Mouse (Mus musculus) midbrain, embryonic 13.5 days (tissue): ENCODE results near the gene Isoc2a. TPM values are rescaled to one million over a fixed set of nuclear protein-coding genes. Genes with fewer than 3 reads are reported as not detected.
"Not testable (repeated sequence)": the region's sequence is repeated elsewhere in the genome, so short reads cannot be mapped to it uniquely, and the experiment has no call there.

Experiments used
- ATAC-seq: fragments of 200-750 bp; cut with Nextera tagmentation; 2 replicates; pipeline ENCODE4 v1.8.0; 2017; ENCODE audit warnings: mild to moderate bottlenecking, moderate TSS enrichment, moderate library complexity
- H3K27ac ChIP-seq: fragments of 300-500 bp; sonication (generic); 2 replicates; pipeline ENCODE4 v1.5.1; 2015; ENCODE audit warnings: inconsistent platforms, mild to moderate bottlenecking, moderate library complexity
- H3K27me3 ChIP-seq: fragments of 300-500 bp; sonication (generic); 2 replicates; pipeline ENCODE4 v1.6.1; 2015; ENCODE audit warnings: mild to moderate bottlenecking, inconsistent platforms
- H3K36me3 ChIP-seq: fragments of 300-500 bp; sonication (generic); 2 replicates; pipeline ENCODE4 v1.6.1; 2015; ENCODE audit warnings: mild to moderate bottlenecking, inconsistent platforms
- H3K4me1 ChIP-seq: fragments of 300-500 bp; sonication (generic); replicated peaks from 2 replicates; pipeline ENCODE4 v1.6.1; 2015; ENCODE audit warnings: inconsistent platforms
- H3K4me2 ChIP-seq: fragments of 300-500 bp; sonication (generic); replicated peaks from 2 replicates; pipeline ENCODE4 v1.6.1; 2015; ENCODE audit warnings: moderate library complexity, mild to moderate bottlenecking, inconsistent platforms
- H3K4me3 ChIP-seq: fragments of 300-500 bp; sonication (generic); replicated peaks from 2 replicates; pipeline ENCODE4 v1.5.1; 2015; ENCODE audit warnings: mild to moderate bottlenecking, inconsistent platforms
- H3K9ac ChIP-seq: fragments of 300-500 bp; sonication (generic); replicated peaks from 2 replicates; pipeline ENCODE4 v1.6.1; 2015; ENCODE audit warnings: mild to moderate bottlenecking, inconsistent platforms
- H3K9me3 ChIP-seq: fragments of 300-500 bp; sonication (generic); 2 replicates; pipeline ENCODE4 v1.6.1; 2016; ENCODE audit warnings: mild to moderate bottlenecking, inconsistent platforms
- WGBS: fragments of 180-500 bp; shearing (Covaris S2); methylation state at CpG from one replicate; pipeline ENCODE4 v1.1.7; 2015; 5-methylcytosine and 5-hydroxymethylcytosine counted together
- polyA plus RNA-seq: library from polyadenylated mRNA; unstranded; fragments of >200 nt; fragmentation: Nextera tagmentation; extraction: Ambion mirVana; gene quantifications from 2 replicates; pipeline ENCODE4 v1.2.1, GENCODE M21; 2015

The Isoc2a gene
- polyA plus RNA-seq, 1 experiment from 2014 or later = 0.65 TPM

DNA sequence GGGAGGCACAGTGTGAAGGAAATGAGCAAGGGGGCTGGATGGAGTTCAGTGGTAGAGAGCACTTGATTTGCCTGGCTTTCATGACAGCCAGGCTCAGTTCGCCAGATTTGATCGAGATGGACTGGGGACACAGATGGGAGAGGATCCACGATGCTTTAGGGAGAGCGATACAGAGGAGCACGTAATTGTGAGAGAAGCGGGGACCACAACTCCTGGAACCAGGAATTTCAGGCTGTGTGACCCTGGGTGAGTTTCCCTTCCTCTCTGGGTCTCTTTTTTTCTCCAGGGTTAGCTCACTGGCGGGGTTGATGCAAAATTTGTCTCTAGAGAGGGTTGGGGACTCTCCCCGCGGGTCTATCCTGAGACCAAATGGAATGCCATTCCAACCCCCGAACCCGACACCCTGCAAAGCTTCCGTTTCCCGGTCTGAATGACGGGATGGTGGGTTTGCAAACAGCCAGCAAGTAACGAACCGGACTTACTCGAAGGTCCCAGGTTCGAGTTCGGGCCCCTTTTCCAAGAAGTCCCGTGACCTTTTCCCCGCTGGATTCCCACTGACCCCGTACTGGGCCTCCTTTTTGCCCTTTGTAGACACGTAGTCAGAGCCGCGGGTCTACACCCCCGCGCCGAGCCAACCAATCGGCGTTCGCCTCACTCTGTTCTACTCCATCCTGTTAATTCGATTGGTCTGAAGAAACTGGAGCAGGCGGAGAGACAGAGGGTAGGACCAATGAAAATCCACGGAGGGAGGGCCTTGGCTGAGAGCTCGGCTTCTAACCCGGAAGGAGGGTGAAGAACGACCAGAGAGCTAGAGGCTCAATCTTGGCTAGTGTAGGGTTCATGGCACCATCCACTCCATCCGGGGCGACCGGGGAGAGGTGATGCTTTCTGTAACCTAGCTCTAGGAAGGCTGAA is 11.1 kb upstream of the Isoc2a start:
- peak; percentile 100 for ATAC-seq
- Histone ChIP-seq H3K9ac (peak overlapping the region; percentile 69), H3K36me3 (no peaks in the 10 kb centered on the region), H3K4me2 (peak overlapping the region; percentile 64), H3K9me3 (no peaks in the 10 kb centered on the region), H3K27ac (peak overlapping the region; percentile 76), H3K27me3 (no peaks in the 10 kb centered on the region), H3K4me1 (peaks cover 13% of the 10 kb centered on the region), H3K4me3 (peak overlapping the region; percentile 58)
- 4% methylated on average over 40 of the region's 40 CpGs for WGBS

DNA sequence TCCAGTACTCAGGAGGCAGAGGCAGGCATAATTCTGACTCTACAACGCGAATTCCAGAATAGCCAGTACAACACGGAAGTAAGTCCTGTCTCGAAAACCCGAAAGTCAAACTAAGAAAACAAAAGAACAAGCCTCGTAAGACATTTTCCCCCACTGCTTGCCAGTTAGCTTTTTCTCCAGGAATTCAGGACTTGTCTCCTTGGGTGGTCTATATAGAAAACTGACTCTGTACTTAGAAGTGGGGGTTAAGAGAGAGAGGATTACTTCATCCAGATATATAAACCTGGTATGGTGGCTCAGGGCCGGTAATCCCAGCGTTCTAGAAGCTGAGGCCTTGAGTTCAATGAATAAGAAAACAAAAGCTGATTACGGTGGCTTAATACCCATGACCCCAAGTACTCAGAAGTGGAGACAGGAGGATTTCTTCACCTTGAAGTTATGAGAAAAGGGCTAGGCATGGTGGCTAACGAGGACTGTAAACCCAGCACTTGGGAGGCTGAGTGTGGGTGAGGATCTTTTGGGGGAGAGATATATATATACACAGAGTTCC is 10.2 kb upstream of the Isoc2a start:
- H3K36me3 ChIP-seq = no peaks in the 10 kb centered on the region
- 29% methylated on average over 10 of the region's 10 CpGs for WGBS
- H3K27me3 ChIP-seq = no peaks in the 10 kb centered on the region
- H3K9ac ChIP-seq = peak overlapping the region; percentile 69
- peak overlapping the region; percentile 58 for H3K4me3 ChIP-seq
- no peaks in the 10 kb centered on the region for H3K9me3 ChIP-seq
- peak overlapping the region; percentile 76 for H3K27ac ChIP-seq
- peak overlapping the region; percentile 64 for H3K4me2 ChIP-seq
- peaks cover 13% of the 10 kb centered on the region for H3K4me1 ChIP-seq
- ATAC-seq = no peak

- Histone ChIP-seq H3K27me3 (no peaks in the 10 kb centered on the region), H3K36me3 (no peaks in the 10 kb centered on the region), H3K4me2 (no peak within 1 kb of the TSS), H3K9me3 (no peaks in the 10 kb centered on the region), H3K4me1 (peaks cover 13% of the 10 kb centered on the region), H3K4me3 (no peak within 1 kb of the TSS), H3K9ac (no peak within 1 kb of the TSS), H3K27ac (no peak within 1 kb of the TSS)
- no peak for ATAC-seq
- 58% methylated on average over 6 of the region's 6 CpGs for WGBS
Measured at GRCm38 (mm10) chr7:4870133-4870532, 6.8 kb upstream of the Isoc2a start, which contains the start of gene Isoc2b. Gene Isoc2b, minus strand, starts transcription at chr7:4870258.

GRCm38 (mm10) chr7:4877226-4877625 is 273 bp downstream of the Isoc2a start:
- H3K27ac ChIP-seq = no peak overlapping the region
- peak overlapping the region; percentile 53 for H3K4me3 ChIP-seq
- H3K9ac ChIP-seq = peak overlapping the region; percentile 63
- 13% methylated on average over 11 of the region's 11 CpGs for WGBS
- H3K4me2 ChIP-seq = peak overlapping the region; percentile 81
- H3K9me3 ChIP-seq = no peaks in the 10 kb centered on the region
- H3K36me3 ChIP-seq = no peaks in the 10 kb centered on the region
- H3K27me3 ChIP-seq = no peaks in the 10 kb centered on the region
- no peak; the same call in 1 of the 2 replicates for ATAC-seq
- H3K4me1 ChIP-seq = peaks cover 15% of the 10 kb centered on the region

DNA sequence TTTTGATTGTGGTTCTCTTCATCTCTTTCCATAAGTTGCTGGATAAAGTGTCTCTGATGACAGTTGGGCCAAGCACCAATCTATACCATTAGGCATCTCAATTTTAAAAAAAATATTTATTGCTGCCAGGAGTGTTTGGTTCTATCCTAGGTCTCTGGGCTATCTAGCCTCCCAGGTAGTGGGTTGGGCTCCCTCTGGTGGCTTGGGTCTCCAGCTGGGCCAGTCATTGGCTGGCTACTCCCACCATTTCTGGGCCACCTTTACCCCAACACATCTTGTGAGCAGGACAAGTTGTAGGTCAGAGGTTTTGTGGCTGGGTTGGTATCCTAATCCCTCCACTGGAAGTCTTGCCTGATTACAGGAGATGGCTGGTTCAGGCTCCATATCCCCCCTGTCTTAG is 1.2 kb downstream of the Isoc2a start:
- Histone ChIP-seq H3K4me3 (no peak overlapping the region), H3K27ac (no peak overlapping the region), H3K4me2 (no peak overlapping the region), H3K4me1 (peaks cover 15% of the 10 kb centered on the region), H3K27me3 (no peaks in the 10 kb centered on the region), H3K9me3 (no peaks in the 10 kb centered on the region), H3K9ac (no peak overlapping the region), H3K36me3 (no peaks in the 10 kb centered on the region)
- ATAC-seq = no peak

DNA sequence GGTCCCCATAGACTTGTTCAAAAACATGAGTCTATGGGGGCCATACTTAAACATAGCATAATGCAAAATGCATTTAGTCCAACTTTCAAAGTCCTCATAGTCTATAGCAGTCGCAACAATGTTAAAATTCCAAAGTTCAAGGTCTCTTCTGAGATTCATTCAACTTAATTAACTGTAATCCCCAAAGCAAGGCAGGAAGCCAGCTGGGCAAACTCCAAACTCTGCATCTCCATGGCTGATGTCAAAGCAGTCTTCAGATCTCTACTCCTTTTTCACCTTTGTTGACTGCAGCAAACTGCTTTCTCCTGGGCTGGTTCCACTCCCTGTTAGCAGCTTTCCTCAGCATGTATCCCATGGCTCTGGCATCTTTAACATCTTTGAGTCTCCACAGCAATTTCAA is 2.1 kb downstream of the Isoc2a start:
- not testable (repeated sequence) for ATAC-seq, H3K4me3 ChIP-seq, H3K36me3 ChIP-seq, H3K27ac ChIP-seq, H3K4me2 ChIP-seq, H3K9me3 ChIP-seq, H3K9ac ChIP-seq, H3K27me3 ChIP-seq
- H3K4me1 ChIP-seq = peaks cover 15% of the 10 kb centered on the region
- 88% methylated on average over 1 of the region's 1 CpGs for WGBS

GRCm38 (mm10) chr7:4886680-4887079 is 9.7 kb downstream of the Isoc2a start:
- Histone ChIP-seq H3K4me1 (no peaks in the 10 kb centered on the region), H3K9ac (no peak overlapping the region), H3K27ac (no peak overlapping the region), H3K9me3 (no peaks in the 10 kb centered on the region), H3K4me2 (no peak overlapping the region), H3K4me3 (no peak overlapping the region), H3K36me3 (no peaks in the 10 kb centered on the region), H3K27me3 (no peaks in the 10 kb centered on the region)
- ATAC-seq = no peak
- WGBS = 93% methylated on average over 4 of the region's 4 CpGs

DNA sequence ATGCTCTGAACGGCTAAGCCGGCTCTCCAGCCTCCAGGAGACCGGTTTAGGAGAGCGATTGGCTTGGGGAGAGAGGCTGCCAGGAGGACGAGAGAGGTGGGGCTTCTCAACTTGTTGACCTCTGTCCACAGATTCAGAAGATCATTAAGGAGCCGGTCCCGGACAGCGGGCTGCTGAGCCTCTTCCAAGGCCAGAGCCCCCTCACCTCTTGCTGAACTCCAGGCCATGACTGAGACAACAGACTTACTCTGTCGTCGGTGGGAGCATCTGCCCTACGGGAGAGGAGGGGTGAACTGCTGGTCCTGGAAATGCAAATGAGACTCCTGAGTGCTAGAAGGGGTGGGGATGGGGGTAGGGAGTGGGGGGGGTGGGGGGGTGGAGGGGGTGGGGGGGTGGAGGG is 18.2 kb downstream of the Isoc2a start:
- no peak overlapping the region for H3K9ac ChIP-seq
- no peak overlapping the region for H3K4me2 ChIP-seq
- no peak for ATAC-seq
- no peaks in the 10 kb centered on the region for H3K9me3 ChIP-seq
- H3K27ac ChIP-seq = no peak overlapping the region
- H3K4me3 ChIP-seq = no peak overlapping the region
- peaks cover 14% of the 10 kb centered on the region for H3K4me1 ChIP-seq
- H3K27me3 ChIP-seq = no peaks in the 10 kb centered on the region
- WGBS = 69% methylated on average over 11 of the region's 11 CpGs
- no peaks in the 10 kb centered on the region for H3K36me3 ChIP-seq

DNA sequence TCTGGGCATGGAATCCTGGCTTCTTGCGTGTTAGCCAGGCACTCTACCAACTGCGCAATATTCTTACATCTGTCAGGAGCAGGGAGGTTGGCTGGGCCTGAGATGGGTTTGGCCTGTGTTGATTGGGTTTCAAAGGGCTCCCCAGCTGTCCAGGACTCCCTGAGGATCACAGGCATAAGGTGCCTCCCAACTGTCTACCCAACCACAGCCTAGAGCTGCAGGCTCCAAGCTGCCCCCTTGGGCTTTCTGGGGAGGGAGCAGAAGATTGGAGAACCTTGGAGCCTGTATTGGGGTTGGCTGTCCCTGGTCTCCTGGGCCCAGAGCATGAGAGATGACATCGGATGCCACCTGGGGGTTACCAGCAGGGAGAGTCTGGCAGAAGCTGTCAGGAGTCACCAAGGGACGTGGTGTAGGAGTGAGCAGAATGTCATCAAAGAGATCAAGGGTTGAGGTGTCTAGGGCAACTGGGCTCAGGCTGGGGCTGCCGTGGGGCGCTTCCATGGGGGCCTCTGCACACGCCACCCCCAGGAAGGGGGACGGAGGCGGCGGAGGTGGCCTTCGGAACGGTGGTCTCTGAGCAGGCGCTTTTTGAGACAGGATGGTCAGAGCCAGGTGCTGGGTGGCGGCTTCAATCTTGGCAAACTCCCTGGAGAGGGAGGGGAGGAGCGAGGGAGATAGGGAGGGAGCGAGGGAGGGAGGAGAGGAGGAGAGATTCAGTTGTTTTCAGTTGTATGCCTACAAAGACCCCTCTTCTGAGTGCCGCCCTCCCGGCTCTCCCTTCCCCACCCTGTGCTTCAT is 22.1 kb downstream of the Isoc2a start:
- no peak overlapping the region for H3K27ac ChIP-seq
- 20% methylated on average over 16 of the region's 18 CpGs for WGBS
- peaks cover 19% of the 10 kb centered on the region for H3K4me1 ChIP-seq
- peak overlapping the region; percentile 48; the same call in 1 of the 2 replicates for H3K9ac ChIP-seq
- ATAC-seq = peak; percentile 62
- H3K4me2 ChIP-seq = peak overlapping the region; percentile 54
- H3K4me3 ChIP-seq = peak overlapping the region; percentile 30
- no peaks in the 10 kb centered on the region for H3K36me3 ChIP-seq
- H3K27me3 ChIP-seq = no peaks in the 10 kb centered on the region
- H3K9me3 ChIP-seq = no peaks in the 10 kb centered on the region

DNA sequence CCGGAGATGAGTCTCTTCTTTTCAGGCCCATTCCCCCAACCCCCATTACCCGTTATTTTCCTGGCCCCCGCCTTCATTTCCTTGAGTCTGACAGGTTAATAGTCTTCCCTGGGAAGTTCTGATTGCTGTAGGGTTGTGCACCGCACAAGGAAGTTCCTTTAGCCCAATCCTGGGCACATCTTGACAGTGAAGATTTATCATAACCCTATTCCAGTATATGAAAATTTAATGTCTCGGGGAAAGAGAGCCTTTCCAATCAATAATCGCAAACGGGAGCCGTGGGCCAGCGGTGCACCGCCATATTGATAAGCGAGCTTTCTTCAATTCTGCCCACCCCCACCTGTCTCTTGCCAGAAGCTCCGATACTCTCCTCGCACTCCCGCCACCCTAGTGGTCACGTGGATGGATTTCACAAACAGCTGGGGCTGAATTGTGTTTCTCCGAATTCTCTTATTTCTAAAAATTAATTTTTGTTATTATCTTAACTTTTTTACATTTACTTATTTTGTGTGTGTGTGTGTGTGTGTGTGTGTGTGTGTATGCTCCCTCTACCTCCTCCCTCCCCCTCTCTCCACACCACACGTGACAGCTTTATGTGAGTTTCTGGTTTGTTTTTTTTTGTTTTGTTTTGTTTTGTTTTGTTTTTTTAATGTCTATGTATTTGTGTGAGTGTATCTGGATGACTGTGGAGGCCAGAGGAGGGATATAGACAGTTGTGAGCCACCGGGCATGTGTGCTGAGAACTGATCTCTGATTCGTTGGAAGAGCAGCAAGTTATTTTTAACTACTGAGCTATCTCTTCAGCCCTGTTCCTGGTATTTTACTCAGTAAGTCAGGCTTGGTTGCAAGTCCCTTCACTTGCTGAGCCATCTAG is 22.9 kb downstream of the Isoc2a start:
- no peaks in the 10 kb centered on the region for H3K36me3 ChIP-seq
- 5% methylated on average over 19 of the region's 19 CpGs for WGBS
- H3K4me1 ChIP-seq = peaks cover 19% of the 10 kb centered on the region
- H3K27me3 ChIP-seq = no peaks in the 10 kb centered on the region
- H3K4me2 ChIP-seq = peak overlapping the region; percentile 54
- ATAC-seq = peak; percentile 57
- H3K9ac ChIP-seq = peak overlapping the region; percentile 48; the same call in 1 of the 2 replicates
- H3K27ac ChIP-seq = no peak overlapping the region
- H3K9me3 ChIP-seq = no peaks in the 10 kb centered on the region
- peak overlapping the region; percentile 30 for H3K4me3 ChIP-seq

DNA sequence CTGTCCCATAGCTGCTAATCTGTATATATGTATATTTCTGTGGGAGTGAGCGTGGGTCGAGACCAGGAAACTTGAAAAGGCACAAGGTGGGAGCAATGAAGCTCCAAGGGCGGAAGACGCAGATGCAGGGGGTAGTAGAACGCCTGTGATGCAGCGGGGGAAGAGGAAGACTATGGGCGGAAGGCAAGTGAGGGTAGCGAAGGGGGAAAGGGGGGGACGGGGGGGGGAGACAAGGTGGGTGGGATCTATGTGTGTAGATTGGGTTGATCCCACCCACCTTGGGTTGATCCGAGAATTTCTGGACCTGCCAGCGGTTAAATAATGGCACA is 23.5 kb downstream of the Isoc2a start:
- Histone ChIP-seq H3K9me3 (no peaks in the 10 kb centered on the region), H3K36me3 (no peaks in the 10 kb centered on the region), H3K9ac (no peak overlapping the region), H3K4me2 (peak overlapping the region; percentile 54), H3K27me3 (no peaks in the 10 kb centered on the region), H3K4me1 (peaks cover 19% of the 10 kb centered on the region), H3K4me3 (peak overlapping the region; percentile 30; the same call in 1 of the 2 replicates), H3K27ac (no peak overlapping the region)
- WGBS = 17% methylated on average over 11 of the region's 11 CpGs
- peak; percentile 25; the same call in 1 of the 2 replicates for ATAC-seq
